22 mouse cellular contexts compared by ENCODE assay signal in the genomic region with DNA sequence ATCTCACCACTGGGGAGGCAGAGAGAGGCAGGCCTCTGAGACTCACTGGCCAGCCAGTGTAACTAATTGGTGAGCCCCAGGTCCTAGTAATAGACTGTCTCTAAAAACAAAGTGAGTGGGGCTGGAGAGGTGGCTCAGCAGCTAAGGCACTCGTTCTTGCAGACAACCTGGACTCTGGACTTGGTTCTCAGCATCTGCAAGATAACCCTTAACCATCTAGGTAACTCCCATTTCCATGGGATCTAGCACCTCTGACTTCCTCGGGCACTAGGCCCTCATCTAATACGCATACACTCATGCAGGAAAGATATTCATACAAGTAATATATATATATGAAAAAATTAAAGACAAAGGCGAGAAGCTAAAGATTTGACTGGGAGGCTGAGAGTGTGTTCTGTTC. TPM values are rescaled to one million over a fixed set of nuclear protein-coding genes. Genes with fewer than 3 reads are reported as not detected.
DNase-seq lines count a peak whose midpoint lies in the region; ATAC-seq lines count a peak whose summit lies in the region.
"Had no signal": no experiment of that assay in that cellular context is flagged by ENCODE, and none has a peak within 500 bp of the region (broad histone marks: within the 10 kb centered on the region; RNA-seq: fewer than 3 reads in every experiment).

No protein-coding gene starts in this region.

- 85% methylated on average over 4 of the region's 4 CpGs for WGBS in embryonic facial prominence, embryonic 13.5 days
- WGBS in embryonic facial prominence, embryonic 10.5 days: 85% methylated on average over 4 of the region's 4 CpGs
- 70% methylated on average over 4 of the region's 4 CpGs for WGBS in intestine, embryonic 16.5 days
- 69% methylated on average over 4 of the region's 4 CpGs for WGBS in intestine, embryonic 15.5 days

- peaks cover 31% of the 10 kb centered on the region for H3K4me1 ChIP-seq in embryonic facial prominence, embryonic 13.5 days
- H3K4me1 ChIP-seq in embryonic facial prominence, embryonic 10.5 days: peaks cover 19% of the 10 kb centered on the region
- peaks cover 23% of the 10 kb centered on the region for H3K4me1 ChIP-seq in intestine, embryonic 16.5 days (ENCODE audit: control insufficient read depth, insufficient read depth, low read length)
- H3K4me1 ChIP-seq in intestine, embryonic 15.5 days (replicated peaks): peaks cover 14% of the 10 kb centered on the region
- peaks cover 22% of the 10 kb centered on the region for H3K4me1 ChIP-seq in brown adipose tissue, adult 24 weeks (ENCODE audit: control insufficient read depth, insufficient read depth, insufficient read length, low read length)

- H3K9ac ChIP-seq in embryonic facial prominence, embryonic 13.5 days: no peak overlapping the region
- H3K9ac ChIP-seq in intestine, embryonic 16.5 days (ENCODE audit: low read depth, low read length): no peak overlapping the region
- H3K9ac ChIP-seq in intestine, embryonic 15.5 days: no peak overlapping the region
- H3K9ac ChIP-seq: embryonic facial prominence, embryonic 12.5 days; forebrain, embryonic 12.5 days; forebrain, embryonic 15.5 days; hindbrain, embryonic 15.5 days had no signal

- peak overlapping the region; percentile 44; the same call in 1 of the 2 replicates for H3K27ac ChIP-seq in embryonic facial prominence, embryonic 13.5 days
- H3K27ac ChIP-seq in embryonic facial prominence, embryonic 10.5 days (replicated peaks): no peak overlapping the region
- H3K27ac ChIP-seq in intestine, embryonic 16.5 days (ENCODE audit: low read length): peak overlapping the region; percentile 79
- H3K27ac ChIP-seq in intestine, embryonic 15.5 days: no peak overlapping the region
- H3K27ac ChIP-seq in brown adipose tissue, adult 24 weeks (replicated peaks; ENCODE audit: low read depth, low read length): 0 out of 2 replicates have a peak overlapping the region, but pooled peaks have one; percentile 12
- H3K27ac ChIP-seq: embryonic facial prominence, embryonic 12.5 days; forebrain, embryonic 12.5 days; forebrain, embryonic 15.5 days; heart, adult 2 months; heart, embryonic 10.5 days; hindbrain, embryonic 10.5 days; hindbrain, embryonic 15.5 days had no signal

- DNase-seq in embryonic facial prominence, embryonic 10.5 days (ENCODE audit: low spot score): no peak
- no peak for DNase-seq in layer of hippocampus, adult 9-10 months (ENCODE audit: low spot score)
- DNase-seq: adrenal gland, adult 8-10 months; adrenal gland, postnatal 25 days; cerebellum, adult 18-20 months; cerebellum, adult 9-10 months; cerebellum, postnatal 14 days; gastrocnemius, postnatal 36 days; heart, adult 2 months; heart, postnatal 36 days had no signal

- H3K27me3 ChIP-seq in embryonic facial prominence, embryonic 13.5 days: no peaks in the 10 kb centered on the region
- no peaks in the 10 kb centered on the region for H3K27me3 ChIP-seq in embryonic facial prominence, embryonic 10.5 days (replicated peaks; ENCODE audit: low read depth, poor library complexity, severe bottlenecking)
- H3K27me3 ChIP-seq in intestine, embryonic 16.5 days (replicated peaks; ENCODE audit: control insufficient read depth, insufficient read depth, low read length): no peaks in the 10 kb centered on the region
- H3K27me3 ChIP-seq in intestine, embryonic 15.5 days (replicated peaks): no peaks in the 10 kb centered on the region
- H3K27me3 ChIP-seq: embryonic facial prominence, embryonic 12.5 days; forebrain, embryonic 12.5 days; forebrain, embryonic 15.5 days; hindbrain, embryonic 15.5 days had no signal

- no peaks in the 10 kb centered on the region for H3K9me3 ChIP-seq in embryonic facial prominence, embryonic 13.5 days
- no peaks in the 10 kb centered on the region for H3K9me3 ChIP-seq in embryonic facial prominence, embryonic 10.5 days
- no peaks in the 10 kb centered on the region for H3K9me3 ChIP-seq in intestine, embryonic 16.5 days (ENCODE audit: control insufficient read depth, low read length)
- no peaks in the 10 kb centered on the region for H3K9me3 ChIP-seq in intestine, embryonic 15.5 days
- H3K9me3 ChIP-seq: embryonic facial prominence, embryonic 12.5 days; forebrain, embryonic 12.5 days; forebrain, embryonic 15.5 days; heart, embryonic 10.5 days; hindbrain, embryonic 10.5 days; hindbrain, embryonic 15.5 days had no signal

- ATAC-seq in embryonic facial prominence, embryonic 13.5 days (ENCODE audit: insufficient number of reproducible peaks, insufficient read depth, low FRiP score, low TSS enrichment, low read depth): no peak
- peak; percentile 52 for ATAC-seq in intestine, embryonic 16.5 days
- no peak for ATAC-seq in intestine, embryonic 15.5 days
- ATAC-seq: activated CD4-positive, CD25-positive, alpha-beta regulatory T cell, adult 4 months; forebrain, embryonic 15.5 days had no signal

- H3K4me3 ChIP-seq in embryonic facial prominence, embryonic 13.5 days: no peak overlapping the region
- H3K4me3 ChIP-seq in embryonic facial prominence, embryonic 10.5 days: no peak overlapping the region
- no peak overlapping the region for H3K4me3 ChIP-seq in intestine, embryonic 16.5 days (ENCODE audit: low read length)
- H3K4me3 ChIP-seq in intestine, embryonic 15.5 days (replicated peaks): no peak overlapping the region
- H3K4me3 ChIP-seq in brown adipose tissue, adult 24 weeks (ENCODE audit: insufficient read depth, low read depth, low read length): no peak overlapping the region
- H3K4me3 ChIP-seq: embryonic facial prominence, embryonic 12.5 days; erythroblast, embryonic 14.5 days; forebrain, embryonic 12.5 days; forebrain, embryonic 15.5 days; heart, adult 2 months; heart, embryonic 10.5 days; hindbrain, embryonic 10.5 days; hindbrain, embryonic 15.5 days had no signal

- peaks cover 33% of the 10 kb centered on the region for H3K36me3 ChIP-seq in embryonic facial prominence, embryonic 13.5 days
- H3K36me3 ChIP-seq in embryonic facial prominence, embryonic 10.5 days (replicated peaks): peaks cover 66% of the 10 kb centered on the region
- H3K36me3 ChIP-seq in intestine, embryonic 16.5 days (ENCODE audit: control insufficient read depth, insufficient read depth, low read length): no peaks in the 10 kb centered on the region
- no peaks in the 10 kb centered on the region for H3K36me3 ChIP-seq in intestine, embryonic 15.5 days
- H3K36me3 ChIP-seq: forebrain, embryonic 15.5 days; heart, embryonic 10.5 days; hindbrain, embryonic 15.5 days had no signal

- H3K4me2 ChIP-seq in embryonic facial prominence, embryonic 13.5 days: no peak overlapping the region
- H3K4me2 ChIP-seq in intestine, embryonic 16.5 days (ENCODE audit: low read depth, low read length): no peak overlapping the region
- no peak overlapping the region; the same call in 1 of the 2 replicates for H3K4me2 ChIP-seq in intestine, embryonic 15.5 days (replicated peaks)
- H3K4me2 ChIP-seq: embryonic facial prominence, embryonic 12.5 days; forebrain, embryonic 12.5 days; forebrain, embryonic 15.5 days; hindbrain, embryonic 15.5 days had no signal

RNA-seq across cellular contexts. Expression of gene Gtf2ird1, which starts 26.4 kb away (rescaled TPM):
- 130 TPM in 2 replicates for polyA plus RNA-seq in embryonic facial prominence, embryonic 13.5 days (2015; fragmentation: Nextera tagmentation; extraction: Ambion mirVana)
- polyA plus RNA-seq in embryonic facial prominence, embryonic 10.5 days (2016; fragmentation: Nextera tagmentation; extraction: Ambion mirVana): 114 and 122 TPM in 2 replicates
- 66.5 and 66.6 TPM in 2 replicates for polyA plus RNA-seq in intestine, embryonic 16.5 days (2015; fragmentation: Nextera tagmentation; extraction: Ambion mirVana)
- 81.6 and 84.4 TPM in 2 replicates for polyA plus RNA-seq in intestine, embryonic 15.5 days (2015; fragmentation: Nextera tagmentation; extraction: Ambion mirVana)
- polyA plus RNA-seq in brown adipose tissue, adult 24 weeks (2012; ENCODE audit: insufficient read depth, insufficient read length, missing spikeins): 37.9 and 80.1 TPM in 2 replicates

Comparison
In these comparisons a context has a peak if more than half of its experiments do, and no peak if none do; other contexts are left out.
1. H3K27ac ChIP-seq: peak in embryonic facial prominence, embryonic 13.5 days (single experiment), intestine, embryonic 16.5 days (single experiment) and brown adipose tissue, adult 24 weeks (single experiment); none in embryonic facial prominence, embryonic 10.5 days (single experiment) and intestine, embryonic 15.5 days (single experiment).